ENCODE assay signal across 17 mouse cellular contexts in the genomic region with DNA sequence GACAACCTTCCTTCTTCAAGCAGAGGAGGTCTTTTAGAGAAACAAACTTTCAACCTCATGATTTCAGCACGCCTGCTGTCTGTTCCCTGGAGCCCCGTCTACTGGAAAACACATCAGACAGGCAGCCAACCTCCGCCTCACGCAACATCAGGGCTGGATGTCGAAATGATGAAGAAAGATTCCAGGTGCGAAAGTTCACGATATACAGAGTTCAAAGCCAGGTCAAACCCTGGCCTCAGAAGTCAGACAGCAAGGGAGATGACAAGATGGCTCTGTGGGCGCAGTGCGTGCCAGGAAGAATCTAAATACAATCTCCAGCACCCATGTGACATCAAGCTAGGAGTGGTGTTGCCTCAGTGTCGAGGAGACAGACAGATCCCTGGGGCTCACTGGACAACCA. TPM values are rescaled to one million over a fixed set of nuclear protein-coding genes. Genes with fewer than 3 reads are reported as not detected.
DNase-seq lines count a peak whose midpoint lies in the region; ATAC-seq and TF ChIP-seq lines count a peak whose summit lies in the region.
"Had no signal": no experiment of that assay in that cellular context is flagged by ENCODE, and none has a peak within 500 bp of the region (broad histone marks: within the 10 kb centered on the region; RNA-seq: fewer than 3 reads in every experiment).

No protein-coding gene starts in this region.

- 65% methylated on average over 10 of the region's 10 CpGs for WGBS in limb, embryonic 12.5 days
- 69% methylated on average over 10 of the region's 10 CpGs for WGBS in limb, embryonic 10.5 days
- WGBS in liver, embryonic 15.5 days (ENCODE audit: insufficient replicate concordance) = 65% methylated on average over 10 of the region's 10 CpGs

- intact Hi-C loops in left cerebral cortex, adult 2 months (cut with DNase I) = no loop called here

- no peak overlapping the region for H3K9ac ChIP-seq in limb, embryonic 12.5 days (replicated peaks)
- H3K9ac ChIP-seq in liver, embryonic 15.5 days = no peak overlapping the region
- H3K9ac ChIP-seq: heart, embryonic 15.5 days; lung, embryonic 15.5 days had no signal

- H3K27ac ChIP-seq in limb, embryonic 12.5 days = peak overlapping the region; percentile 3
- H3K27ac ChIP-seq in limb, embryonic 10.5 days = no peak overlapping the region
- no peak overlapping the region; the same call in 1 of the 2 replicates for H3K27ac ChIP-seq in liver, embryonic 15.5 days (replicated peaks)
- H3K27ac ChIP-seq in left cerebral cortex, adult 2 months = no peak overlapping the region
- H3K27ac ChIP-seq: embryonic facial prominence, embryonic 10.5 days; forebrain, embryonic 10.5 days; heart, embryonic 15.5 days; lung, embryonic 15.5 days had no signal

- peaks cover 35% of the 10 kb centered on the region for H3K36me3 ChIP-seq in limb, embryonic 12.5 days
- peaks cover 72% of the 10 kb centered on the region for H3K36me3 ChIP-seq in limb, embryonic 10.5 days
- H3K36me3 ChIP-seq in liver, embryonic 15.5 days (replicated peaks) = no peaks in the 10 kb centered on the region
- H3K36me3 ChIP-seq: heart, embryonic 15.5 days; lung, embryonic 15.5 days had no signal

- peak; percentile 42 for DNase-seq in adrenal gland, adult 2 months
- DNase-seq in adrenal gland, postnatal 25 days = no peak
- no peak for DNase-seq in limb, embryonic 10.5 days (ENCODE audit: low spot score)
- DNase-seq in adipocyte (ENCODE audit: low spot score) = peak; percentile 48
- DNase-seq in left cerebral cortex, adult 2 months (ENCODE audit: extremely low spot score in 1 of 2, low spot score in 2 of 2) = no peak
- DNase-seq: cerebellum, adult 9-11 months; kidney, postnatal 36 days; midbrain, embryonic 14.5 days; retina, postnatal 1 day had no signal

- no peak for ATAC-seq in limb, embryonic 12.5 days (ENCODE audit: insufficient number of reproducible peaks, insufficient read depth, low FRiP score, low TSS enrichment, low read depth)
- ATAC-seq in liver, embryonic 15.5 days (ENCODE audit: insufficient read depth) = peak; percentile 52; the same call in 1 of the 2 replicates
- no peak for ATAC-seq in activated CD4-positive, CD25-positive, alpha-beta regulatory T cell, adult 4 months
- ATAC-seq: inflammation-experienced regulatory T-cells, adult 6 months had no signal

- H3K9me3 ChIP-seq in limb, embryonic 12.5 days = no peaks in the 10 kb centered on the region
- H3K9me3 ChIP-seq in limb, embryonic 10.5 days (replicated peaks) = no peaks in the 10 kb centered on the region
- H3K9me3 ChIP-seq in liver, embryonic 15.5 days (replicated peaks) = no peaks in the 10 kb centered on the region
- H3K9me3 ChIP-seq: embryonic facial prominence, embryonic 10.5 days; heart, embryonic 15.5 days; lung, embryonic 15.5 days had no signal

- no peak overlapping the region for H3K4me2 ChIP-seq in limb, embryonic 12.5 days
- no peak overlapping the region for H3K4me2 ChIP-seq in liver, embryonic 15.5 days
- H3K4me2 ChIP-seq: heart, embryonic 15.5 days; lung, embryonic 15.5 days had no signal

- peaks cover 43% of the 10 kb centered on the region for H3K4me1 ChIP-seq in limb, embryonic 12.5 days (replicated peaks)
- peaks cover 37% of the 10 kb centered on the region for H3K4me1 ChIP-seq in limb, embryonic 10.5 days
- H3K4me1 ChIP-seq in liver, embryonic 15.5 days (replicated peaks) = peaks cover 29% of the 10 kb centered on the region

- no peak overlapping the region for H3K4me3 ChIP-seq in limb, embryonic 12.5 days (replicated peaks)
- no peak overlapping the region for H3K4me3 ChIP-seq in limb, embryonic 10.5 days
- H3K4me3 ChIP-seq in liver, embryonic 15.5 days (replicated peaks) = no peak overlapping the region
- H3K4me3 ChIP-seq in left cerebral cortex, adult 2 months = no peak overlapping the region
- H3K4me3 ChIP-seq: embryonic facial prominence, embryonic 10.5 days; forebrain, embryonic 10.5 days; heart, embryonic 15.5 days; lung, embryonic 15.5 days had no signal

- H3K27me3 ChIP-seq in limb, embryonic 12.5 days = no peaks in the 10 kb centered on the region
- H3K27me3 ChIP-seq in limb, embryonic 10.5 days (ENCODE audit: low read depth, poor library complexity, severe bottlenecking) = no peaks in the 10 kb centered on the region
- H3K27me3 ChIP-seq in liver, embryonic 15.5 days = no peaks in the 10 kb centered on the region
- H3K27me3 ChIP-seq: heart, embryonic 15.5 days; lung, embryonic 15.5 days had no signal

- no peak for TF ChIP-seq CTCF in left cerebral cortex, adult 2 months (IDR thresholded peaks at IDR 0.05)

RNA-seq across cellular contexts. Expression of gene Gtf2ird1, which starts 23.4 kb away (rescaled TPM):
- total RNA-seq in adrenal gland, adult 2 months (2021) = 10 to 100 TPM; 51.6 to 66.0 TPM
- 21.2 and 21.3 TPM in 2 replicates for polyA plus RNA-seq in adrenal gland, adult 2 months (2012; rRNA removed)
- total RNA-seq in adrenal gland, postnatal 25 days (2021) = 52.0 and 80.0 TPM in 2 replicates
- polyA plus RNA-seq in limb, embryonic 12.5 days (2016; fragmentation: Nextera tagmentation; extraction: Ambion mirVana) = 149 and 178 TPM in 2 replicates
- polyA plus RNA-seq in limb, embryonic 10.5 days (2016; fragmentation: Nextera tagmentation; extraction: Ambion mirVana) = 131 and 153 TPM in 2 replicates
- 10.2 and 14.2 TPM in 2 replicates for polyA plus RNA-seq in liver, embryonic 15.5 days (2015; fragmentation: Nextera tagmentation; extraction: Ambion mirVana)
- total RNA-seq in left cerebral cortex, adult 2 months (2021) = 10 to 100 TPM; 46.9 to 47.0 TPM
- polyA plus RNA-seq in activated CD4-positive, CD25-positive, alpha-beta regulatory T cell, adult 4 months (2017; shearing (Covaris generic)) = 1 to 10 TPM; 7.5 to 7.9 TPM

Comparison
In these comparisons a context has a peak if more than half of its experiments do, and no peak if none do; other contexts are left out.
1. DNase-seq: peak in adrenal gland, adult 2 months (single experiment) and adipocyte (single experiment); none in adrenal gland, postnatal 25 days (single experiment), limb, embryonic 10.5 days (single experiment) and left cerebral cortex, adult 2 months (0 of 2).